Mouse (Mus musculus) bone marrow macrophage, adult 2 months (primary cell): ENCODE data around the gene Pde4d.

ENCODE experiments used
- CTCF ChIP-seq: IDR thresholded peaks from 2 replicates; pipeline ENCODE4 v1.5.1; 2012; ENCODE audit warnings: low read depth, mild to moderate bottlenecking, low read length, moderate library complexity
- POLR2A ChIP-seq: IDR thresholded peaks from 2 replicates; pipeline ENCODE4 v1.6.1; 2012; ENCODE audit warnings: mild to moderate bottlenecking, low read depth, low read length, borderline replicate concordance

DNA sequence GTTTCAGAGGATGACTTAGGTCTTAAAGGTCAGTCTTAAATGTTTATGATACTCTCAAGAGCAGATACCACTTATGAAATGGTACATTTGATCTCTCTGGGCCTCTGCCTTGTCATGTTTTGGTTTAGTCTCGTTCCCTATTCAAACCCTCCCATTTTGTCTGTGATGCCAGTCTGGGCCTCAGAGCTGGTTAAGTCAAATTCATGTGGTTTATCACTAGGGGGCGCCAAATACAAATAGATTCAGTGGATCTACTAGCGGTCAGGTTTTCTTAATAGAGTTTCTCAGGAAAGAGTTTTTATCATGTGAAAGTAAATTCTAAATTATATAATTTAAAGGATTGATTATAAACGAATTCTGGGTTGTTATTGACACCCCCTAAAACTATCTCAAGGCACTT is 1472.5 kb downstream of the Pde4d start:
- TF ChIP-seq CTCF = no peak
- TF ChIP-seq POLR2A = no peak
